Mouse (Mus musculus): ENCODE data around the gene Afg3l1. TPM values are rescaled to one million over a fixed set of nuclear protein-coding genes. Genes with fewer than 3 reads are reported as not detected.
"Not testable (repeated sequence)": the region's sequence is repeated elsewhere in the genome, so short reads cannot be mapped to it uniquely, and the experiment has no call there.

The Afg3l1 gene
- polyA plus RNA-seq, 1 experiment from 2014 or later = 17.0 TPM

- no peak overlapping the region for H3K27ac ChIP-seq
- H3K4me3 ChIP-seq (ENCODE audit: inconsistent target) = no peak overlapping the region
- H3K36me3 ChIP-seq (ENCODE audit: inconsistent target) = no peaks in the 10 kb centered on the region
- no peaks in the 10 kb centered on the region; the same call in 1 of the 2 replicates for H3K79me2 ChIP-seq (ENCODE audit: inconsistent target)
- 95% methylated on average over 9 of the region's 10 CpGs for WGBS (ENCODE audit: missing documents)
Observed at GRCm38 (mm10) chr8:123445981-123446380, 31.7 kb upstream of the Afg3l1 start.

- H3K27ac ChIP-seq = no peak overlapping the region
- H3K4me3 ChIP-seq (ENCODE audit: inconsistent target) = no peak overlapping the region
- no peaks in the 10 kb centered on the region; the same call in 1 of the 2 replicates for H3K79me2 ChIP-seq (ENCODE audit: inconsistent target)
- 90% methylated on average over 6 of the region's 6 CpGs for WGBS (ENCODE audit: missing documents)
- H3K36me3 ChIP-seq (ENCODE audit: inconsistent target) = no peaks in the 10 kb centered on the region
Observed at GRCm38 (mm10) chr8:123446799-123447198, 30.9 kb upstream of the Afg3l1 start.

GRCm38 (mm10) chr8:123450783-123451182 lies 26.9 kb upstream of the Afg3l1 start:
- H3K4me3 ChIP-seq (ENCODE audit: inconsistent target) = no peak overlapping the region
- peak overlapping the region; percentile 36; the same call in 1 of the 2 replicates for H3K27ac ChIP-seq
- no peaks in the 10 kb centered on the region; the same call in 1 of the 2 replicates for H3K79me2 ChIP-seq (ENCODE audit: inconsistent target)
- 12% methylated on average over 5 of the region's 5 CpGs for WGBS (ENCODE audit: missing documents)
- peaks cover 25% of the 10 kb centered on the region; the same call in 1 of the 2 replicates for H3K36me3 ChIP-seq (ENCODE audit: inconsistent target)

GRCm38 (mm10) chr8:123451747-123452146 lies 26.0 kb upstream of the Afg3l1 start:
- 94% methylated on average over 10 of the region's 12 CpGs for WGBS (ENCODE audit: missing documents)

GRCm38 (mm10) chr8:123452149-123452548 lies 25.6 kb upstream of the Afg3l1 start:
- H3K79me2 ChIP-seq (ENCODE audit: inconsistent target) = no peaks in the 10 kb centered on the region
- no peak overlapping the region for H3K27ac ChIP-seq
- H3K36me3 ChIP-seq (ENCODE audit: inconsistent target) = peaks cover 25% of the 10 kb centered on the region; the same call in 1 of the 2 replicates
- H3K4me3 ChIP-seq (ENCODE audit: inconsistent target) = no peak overlapping the region
- 50% methylated on average over 4 of the region's 4 CpGs for WGBS (ENCODE audit: missing documents)

More at GRCm38 (mm10) chr8:123451747-123452146, 26.0 kb upstream of the Afg3l1 start:
- not testable (repeated sequence) for H3K79me2 ChIP-seq (ENCODE audit: inconsistent target); H3K27ac ChIP-seq; H3K4me3 ChIP-seq (ENCODE audit: inconsistent target)
- H3K36me3 ChIP-seq (ENCODE audit: inconsistent target) = peaks cover 25% of the 10 kb centered on the region; the same call in 1 of the 2 replicates

GRCm38 (mm10) chr8:123453291-123453690 lies 24.4 kb upstream of the Afg3l1 start:
- H3K36me3 ChIP-seq (ENCODE audit: inconsistent target) = peaks cover 34% of the 10 kb centered on the region; the same call in 1 of the 2 replicates
- no peak overlapping the region for H3K4me3 ChIP-seq (ENCODE audit: inconsistent target)
- no peaks in the 10 kb centered on the region for H3K79me2 ChIP-seq (ENCODE audit: inconsistent target)
- 78% methylated on average over 7 of the region's 7 CpGs for WGBS (ENCODE audit: missing documents)
- H3K27ac ChIP-seq = no peak overlapping the region

- no peak overlapping the region for H3K4me3 ChIP-seq (ENCODE audit: inconsistent target)
- peaks cover 39% of the 10 kb centered on the region; the same call in 1 of the 2 replicates for H3K36me3 ChIP-seq (ENCODE audit: inconsistent target)
- no peak overlapping the region for H3K27ac ChIP-seq
- WGBS (ENCODE audit: missing documents) = 94% methylated on average over 5 of the region's 5 CpGs
- H3K79me2 ChIP-seq (ENCODE audit: inconsistent target) = no peaks in the 10 kb centered on the region
Observed at GRCm38 (mm10) chr8:123453951-123454350, 23.8 kb upstream of the Afg3l1 start.

- Histone ChIP-seq H3K4me3 (ENCODE audit: inconsistent target) (no peak overlapping the region), H3K27ac (no peak overlapping the region), H3K36me3 (ENCODE audit: inconsistent target) (peaks cover 43% of the 10 kb centered on the region; the same call in 1 of the 2 replicates), H3K79me2 (ENCODE audit: inconsistent target) (no peaks in the 10 kb centered on the region)
- WGBS (ENCODE audit: missing documents) = 90% methylated on average over 6 of the region's 6 CpGs
Observed at GRCm38 (mm10) chr8:123454559-123454958, 23.1 kb upstream of the Afg3l1 start.

GRCm38 (mm10) chr8:123463651-123464050 lies 14.1 kb upstream of the Afg3l1 start:
- H3K36me3 ChIP-seq (ENCODE audit: inconsistent target) = peaks cover 12% of the 10 kb centered on the region; the same call in 1 of the 2 replicates

GRCm38 (mm10) chr8:123467476-123467875 lies 10.2 kb upstream of the Afg3l1 start:
- 30% methylated on average over 3 of the region's 3 CpGs for WGBS (ENCODE audit: missing documents)
- H3K79me2 ChIP-seq (ENCODE audit: inconsistent target) = no peaks in the 10 kb centered on the region
- no peak overlapping the region for H3K4me3 ChIP-seq (ENCODE audit: inconsistent target)
- H3K27ac ChIP-seq = no peak overlapping the region
- H3K36me3 ChIP-seq (ENCODE audit: inconsistent target) = no peaks in the 10 kb centered on the region

More at GRCm38 (mm10) chr8:123463651-123464050, 14.1 kb upstream of the Afg3l1 start:
- Histone ChIP-seq H3K27ac (no peak overlapping the region), H3K79me2 (ENCODE audit: inconsistent target) (no peaks in the 10 kb centered on the region), H3K4me3 (ENCODE audit: inconsistent target) (no peak overlapping the region)
- 93% methylated on average over 3 of the region's 4 CpGs for WGBS (ENCODE audit: missing documents)

GRCm38 (mm10) chr8:123472991-123473390 lies 4.7 kb upstream of the Afg3l1 start:
- not testable (repeated sequence) for H3K4me3 ChIP-seq (ENCODE audit: inconsistent target); H3K36me3 ChIP-seq (ENCODE audit: inconsistent target); H3K79me2 ChIP-seq (ENCODE audit: inconsistent target); H3K27ac ChIP-seq
- 100% methylated on average over 6 of the region's 6 CpGs for WGBS (ENCODE audit: missing documents)

- H3K79me2 ChIP-seq (ENCODE audit: inconsistent target) = peaks cover 16% of the 10 kb centered on the region
- H3K4me3 ChIP-seq (ENCODE audit: inconsistent target); H3K36me3 ChIP-seq (ENCODE audit: inconsistent target); H3K27ac ChIP-seq: not testable (repeated sequence)
- WGBS (ENCODE audit: missing documents) = 21% methylated on average over 5 of the region's 5 CpGs
Observed at GRCm38 (mm10) chr8:123474549-123474948, 3.2 kb upstream of the Afg3l1 start.

GRCm38 (mm10) chr8:123476911-123477736 lies 579 bp upstream of the Afg3l1 start:
- no peak overlapping the region for H3K27ac ChIP-seq
- 13% methylated on average over 33 of the region's 34 CpGs for WGBS (ENCODE audit: missing documents)
- peak overlapping the region; percentile 96 for H3K4me3 ChIP-seq (ENCODE audit: inconsistent target)
- H3K79me2 ChIP-seq (ENCODE audit: inconsistent target) = peaks cover 32% of the 10 kb centered on the region
- peaks cover 10% of the 10 kb centered on the region; the same call in 1 of the 2 replicates for H3K36me3 ChIP-seq (ENCODE audit: inconsistent target)

GRCm38 (mm10) chr8:123478456-123479218 lies 934 bp downstream of the Afg3l1 start:
- Histone ChIP-seq H3K4me3 (ENCODE audit: inconsistent target) (peak overlapping the region; percentile 96), H3K36me3 (ENCODE audit: inconsistent target) (peaks cover 22% of the 10 kb centered on the region; the same call in 1 of the 2 replicates), H3K79me2 (ENCODE audit: inconsistent target) (peaks cover 39% of the 10 kb centered on the region), H3K27ac (peak overlapping the region; percentile 66)
- 31% methylated on average over 16 of the region's 16 CpGs for WGBS (ENCODE audit: missing documents)
